Mouse (Mus musculus) T-helper 2 cell (primary cell): Measurements from ENCODE around the gene Lamtor1.

ENCODE experiments used
- in situ Hi-C: fragments of 300-600 bp; cut with MboI, MseI; formaldehyde crosslinking; loops from one replicate; pipeline ENCODE4 v1.15.1; 2025; ENCODE audit warnings: high pct_unique_total_duplicates

The Lamtor1 gene

DNA sequence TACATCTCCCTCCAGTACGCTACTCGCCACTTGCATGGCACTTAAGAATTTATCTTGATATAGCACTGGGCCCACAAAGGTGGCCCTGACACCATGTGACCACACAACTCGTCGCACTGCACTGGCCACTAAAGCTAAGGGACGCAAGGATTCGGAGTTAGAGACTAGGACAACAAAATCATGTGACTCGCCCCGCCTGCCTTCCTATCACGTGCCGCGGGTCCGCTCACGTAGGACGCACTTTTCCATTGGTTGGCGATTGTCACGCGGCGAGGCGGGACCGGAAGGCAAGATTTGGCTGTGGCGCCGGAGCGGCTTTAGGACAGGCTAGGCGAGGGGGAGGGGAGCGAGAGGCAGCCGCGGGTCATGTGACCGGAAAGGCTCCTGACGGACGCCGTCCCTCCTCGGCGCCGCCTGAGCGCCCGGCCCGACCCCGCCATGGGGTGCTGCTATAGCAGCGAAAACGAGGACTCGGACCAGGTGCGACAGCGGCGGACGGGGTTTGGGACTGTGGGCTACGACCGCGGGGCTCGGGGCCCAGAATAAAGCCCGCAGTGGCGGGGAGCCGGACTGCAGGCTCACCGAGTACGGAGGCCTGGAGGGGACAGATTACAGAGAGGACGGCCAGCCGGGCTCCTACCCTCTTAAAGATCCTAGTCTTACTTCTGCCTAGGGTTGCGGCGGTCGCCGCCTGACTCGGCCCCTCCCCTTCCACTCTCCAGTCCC, at the start of gene Lamtor1:
Gene Lamtor1, plus strand, starts transcription at position 344 of the 726 bp plus-strand sequence.
- in situ Hi-C loops, result no loop called here

GRCm38 (mm10) chr7:101857094-101857493, 48.6 kb upstream of the Lamtor1 start, which contains the start of gene Folr2:
TSS of gene Folr2 (minus strand) at chr7:101857194.
- in situ Hi-C loops, result no loop called here

GRCm38 (mm10) chr7:101858362-101858761, 47.3 kb upstream of the Lamtor1 start:
- in situ Hi-C loops, result no loop called here

GRCm38 (mm10) chr7:101860978-101861377, 44.7 kb upstream of the Lamtor1 start:
- in situ Hi-C loops, result no loop called here

- in situ Hi-C loops, result no loop called here
Measured at GRCm38 (mm10) chr7:101862291-101862690, 43.4 kb upstream of the Lamtor1 start.

- in situ Hi-C loops, result no loop called here
Measured at GRCm38 (mm10) chr7:101863415-101863814, 42.3 kb upstream of the Lamtor1 start, which contains the start of gene Anapc15. TSS of gene Anapc15 (plus strand) at chr7:101863715.

- in situ Hi-C loops, result no loop called here
Measured at GRCm38 (mm10) chr7:101866491-101867265, 39.0 kb upstream of the Lamtor1 start.

GRCm38 (mm10) chr7:101867482-101867881, 38.2 kb upstream of the Lamtor1 start:
- in situ Hi-C loops, result no loop called here

- in situ Hi-C loops, result no loop called here
Measured at GRCm38 (mm10) chr7:101868241-101869162, 37.2 kb upstream of the Lamtor1 start.

DNA sequence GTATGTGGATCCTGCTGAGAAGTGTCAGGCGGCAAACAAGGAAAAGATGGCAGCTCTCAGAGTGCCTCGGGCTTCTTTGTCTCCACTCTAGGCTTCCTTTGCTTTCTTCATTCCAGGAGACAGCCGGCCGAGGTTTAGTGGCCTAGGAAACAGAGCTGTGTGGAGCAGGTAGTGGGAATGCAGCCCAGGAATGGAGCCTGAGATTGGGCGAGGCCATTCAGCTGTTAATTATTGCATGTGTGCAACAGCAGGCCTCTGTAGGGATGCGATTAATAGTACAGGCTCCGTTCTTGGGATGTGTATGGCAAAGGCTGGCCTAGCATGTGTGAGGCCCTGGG, 36.6 kb upstream of the Lamtor1 start:
- in situ Hi-C loops, result no loop called here

DNA sequence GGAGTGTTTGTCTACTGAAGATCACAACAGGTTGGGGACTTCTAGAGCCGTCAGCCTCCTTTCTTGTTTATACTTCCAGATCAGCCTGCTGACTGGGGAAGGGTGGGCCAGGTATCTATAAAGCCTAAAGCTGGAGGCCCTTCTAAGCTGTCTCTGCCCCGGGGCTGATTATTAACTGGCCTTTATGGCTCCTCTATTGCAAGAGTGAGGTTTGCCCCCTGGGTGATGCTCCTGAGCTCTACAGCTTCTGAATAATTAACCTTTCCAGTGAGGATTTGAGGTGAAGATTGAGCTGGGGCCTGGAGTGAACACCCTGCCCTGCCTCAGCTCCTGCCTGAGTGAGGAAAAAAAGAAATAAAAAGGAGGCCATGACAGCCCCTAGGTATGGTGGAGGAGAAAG, 35.1 kb upstream of the Lamtor1 start, which contains the start of gene Folr1:
Gene Folr1, minus strand, starts transcription at position 160 of the 400 bp plus-strand sequence.
- in situ Hi-C loops, result loop anchor here (5.0 kb wide), 1 partner anchor 58 kb away; no protein-coding TSS in a partner anchor

DNA sequence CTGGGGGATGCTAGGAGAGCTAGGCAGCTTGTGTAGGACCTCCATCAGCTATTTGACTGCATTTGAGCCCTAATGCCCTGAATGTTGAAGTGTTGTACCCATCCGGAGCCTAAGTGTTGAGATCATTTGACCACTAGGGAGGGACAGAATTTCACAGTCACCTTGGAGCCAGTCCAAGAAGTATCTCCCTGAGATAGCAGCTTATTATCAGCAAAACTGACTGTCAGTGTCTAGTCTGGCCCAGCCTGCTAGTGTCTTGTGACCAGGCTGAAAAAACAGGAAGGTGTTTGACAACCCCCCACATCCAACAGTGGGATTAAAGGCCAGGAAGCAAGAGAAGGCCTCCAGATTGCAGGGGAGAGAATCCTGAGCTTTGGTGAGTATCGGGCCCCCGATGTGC, 34.4 kb upstream of the Lamtor1 start:
- in situ Hi-C loops, result loop anchor here (5.0 kb wide), 1 partner anchor 59 kb away; no protein-coding TSS in a partner anchor

DNA sequence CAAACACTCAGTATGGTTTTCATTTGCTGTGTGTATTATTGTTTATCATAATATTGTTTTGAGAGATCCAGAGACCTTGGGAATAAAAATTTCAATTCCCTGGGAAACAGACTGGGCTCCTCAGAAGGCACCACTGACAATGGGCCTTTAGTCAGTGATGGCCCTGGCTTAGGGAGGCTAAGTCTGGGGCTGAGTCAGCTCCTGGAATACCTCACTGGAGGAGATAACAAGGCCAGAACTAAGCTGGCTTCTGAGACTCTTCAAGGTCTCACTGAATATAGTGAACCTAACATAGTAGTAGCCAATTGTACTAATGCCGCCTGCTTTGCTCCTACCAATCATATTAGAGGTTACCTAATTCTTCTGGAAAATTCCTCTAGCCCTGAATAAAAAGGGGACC, 29.7 kb upstream of the Lamtor1 start:
- in situ Hi-C loops, result no loop called here

DNA sequence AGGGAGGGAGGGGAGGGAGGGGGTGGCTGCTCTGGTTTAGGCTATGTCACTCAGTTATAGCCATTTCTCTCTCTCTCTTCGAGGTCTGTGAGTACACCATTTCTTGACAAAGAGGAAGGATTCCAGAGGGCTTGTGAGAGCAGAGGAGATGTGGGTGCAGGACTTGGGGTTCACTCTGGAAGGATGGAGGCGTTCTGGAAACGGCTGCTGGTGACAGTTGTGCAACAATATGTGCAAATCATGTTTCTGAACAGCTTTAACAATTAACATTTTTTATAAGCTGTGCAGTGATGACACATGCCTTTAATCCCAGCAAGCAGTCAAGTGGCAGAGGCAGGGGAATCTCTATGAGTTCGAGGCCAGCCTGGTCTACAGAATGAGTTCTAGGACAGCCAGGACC, 24.8 kb upstream of the Lamtor1 start:
- in situ Hi-C loops, result no loop called here

- in situ Hi-C loops, result no loop called here
Measured at GRCm38 (mm10) chr7:101882413-101883154, 23.1 kb upstream of the Lamtor1 start.

GRCm38 (mm10) chr7:101884160-101884559, 21.5 kb upstream of the Lamtor1 start:
- in situ Hi-C loops, result no loop called here

DNA sequence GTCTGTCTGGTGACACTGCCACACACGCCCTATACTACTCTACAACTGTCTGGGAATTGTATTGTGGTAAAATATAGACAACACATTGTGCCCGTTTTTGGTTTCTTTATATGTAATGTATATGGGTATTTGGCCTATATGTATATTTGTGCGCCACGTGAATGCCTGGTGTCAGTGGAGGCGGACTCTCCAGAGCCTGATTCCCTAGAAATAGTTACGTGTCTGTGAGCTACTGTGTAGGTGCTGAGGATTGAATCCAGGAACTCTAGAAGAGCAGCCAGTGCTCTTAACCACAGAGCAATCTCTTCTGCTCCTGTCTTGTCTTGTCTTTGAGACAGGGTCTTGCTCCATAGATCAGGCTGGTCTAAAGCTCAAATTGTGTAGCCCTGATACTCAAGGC, 19.4 kb upstream of the Lamtor1 start:
- in situ Hi-C loops, result loop anchor here (5.0 kb wide), 1 partner anchor 34 kb away; no protein-coding TSS in a partner anchor

DNA sequence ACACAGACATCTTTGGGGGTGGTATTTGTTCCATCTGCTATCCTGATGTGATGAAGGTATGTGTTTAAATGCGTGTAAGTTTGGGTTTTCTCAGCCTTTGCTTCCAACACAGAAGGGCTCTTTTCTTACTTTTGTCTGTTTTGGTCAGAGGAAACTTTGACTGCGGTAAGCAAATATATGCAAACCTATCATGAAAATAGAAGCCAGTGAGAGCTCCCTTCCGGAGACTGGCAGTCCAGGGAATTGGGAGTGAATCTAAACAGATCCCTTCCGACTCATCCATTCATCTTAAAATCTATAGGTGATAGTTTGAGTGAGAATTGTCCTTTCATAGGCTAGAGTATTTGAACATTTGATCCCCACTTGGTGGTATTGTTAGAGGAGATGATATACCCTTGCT, 17.2 kb upstream of the Lamtor1 start:
- in situ Hi-C loops, result loop anchor here (5.0 kb wide), 1 partner anchor 36 kb away; no protein-coding TSS in a partner anchor

DNA sequence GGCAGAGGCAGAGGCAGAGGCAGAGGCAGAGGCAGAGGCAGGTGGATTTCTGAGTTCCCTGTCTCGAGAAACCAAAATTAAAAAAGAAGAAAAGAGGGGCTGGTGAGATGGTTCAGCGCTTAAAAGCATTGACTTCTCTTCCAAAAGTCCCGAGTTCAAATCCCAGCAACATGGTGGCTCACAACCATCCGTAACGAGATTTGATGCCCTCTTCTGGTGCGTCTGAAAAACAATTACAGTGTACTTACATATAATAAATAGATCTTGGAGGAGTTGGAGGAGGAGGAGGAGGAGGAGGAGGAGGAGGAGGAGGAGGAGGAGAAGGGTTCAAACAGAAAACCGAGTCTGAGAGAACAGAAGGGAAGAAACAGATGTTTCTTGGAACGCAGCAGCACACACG, 10.0 kb upstream of the Lamtor1 start:
- in situ Hi-C loops, result loop anchor here (10.0 kb wide), 1 partner anchor 1191 kb away; the partner anchor contains the start of gene Fam168a
